Mouse (Mus musculus): ENCODE results near the gene Arhgap20.

Gene Arhgap20

DNA sequence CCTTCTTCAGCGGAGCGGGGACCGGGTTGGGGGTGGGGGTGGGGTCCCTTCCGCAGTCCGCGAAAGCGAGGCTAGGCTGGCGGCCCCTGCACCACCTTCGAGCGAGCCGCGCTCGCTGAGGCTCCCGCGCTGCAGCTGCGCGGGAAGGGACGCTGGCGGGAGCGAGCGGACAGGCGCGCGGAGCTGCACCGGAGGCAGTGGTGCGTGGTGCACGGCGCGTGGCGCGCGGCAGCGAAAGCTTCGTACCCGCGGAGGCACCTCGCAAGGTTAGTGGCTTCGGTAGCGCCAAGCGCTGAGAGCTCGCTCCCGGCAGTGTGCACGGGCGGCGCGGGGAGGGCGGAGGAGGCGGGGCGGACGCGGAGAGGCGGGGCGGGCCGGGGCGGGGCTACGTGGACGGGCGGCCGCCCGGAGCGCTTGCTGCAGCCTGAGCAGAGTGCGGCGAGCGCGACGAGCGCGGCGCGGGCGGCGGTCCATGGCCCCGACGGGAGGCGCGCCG, at the start of gene Arhgap20:
TSS of gene Arhgap20 (plus strand) at position 417 of the 496 bp plus-strand sequence.
- peak; percentile 58 to 73 for DNase-seq (ENCODE audit: low spot score in 2 of 2)

- DNase-seq (ENCODE audit: low spot score in 2 of 2), result no peak
Observed at GRCm38 (mm10) chr9:51718793-51719192, 46.3 kb upstream of the Arhgap20 start.

DNA sequence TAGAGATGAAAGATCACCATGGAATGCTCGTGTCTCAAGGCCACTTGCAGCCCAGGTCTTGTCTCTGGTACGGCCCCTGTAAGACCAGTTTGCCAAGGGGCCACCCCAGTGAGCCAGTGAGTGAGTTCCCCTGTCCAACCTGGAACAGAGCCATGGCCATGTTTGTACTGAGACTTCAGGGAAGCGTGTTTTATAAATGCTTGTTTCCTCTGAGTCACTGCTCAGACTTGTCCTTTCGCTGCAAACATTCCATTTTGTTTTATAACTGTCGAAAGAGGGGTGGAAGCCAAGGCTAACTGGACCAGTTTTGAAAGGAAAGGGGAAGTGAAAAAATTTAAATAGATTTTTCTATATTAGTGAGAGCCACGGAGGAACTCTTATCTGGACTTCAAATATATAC, 37.2 kb upstream of the Arhgap20 start:
- peak; percentile 73 to 74 for DNase-seq (ENCODE audit: low spot score in 2 of 2)

DNA sequence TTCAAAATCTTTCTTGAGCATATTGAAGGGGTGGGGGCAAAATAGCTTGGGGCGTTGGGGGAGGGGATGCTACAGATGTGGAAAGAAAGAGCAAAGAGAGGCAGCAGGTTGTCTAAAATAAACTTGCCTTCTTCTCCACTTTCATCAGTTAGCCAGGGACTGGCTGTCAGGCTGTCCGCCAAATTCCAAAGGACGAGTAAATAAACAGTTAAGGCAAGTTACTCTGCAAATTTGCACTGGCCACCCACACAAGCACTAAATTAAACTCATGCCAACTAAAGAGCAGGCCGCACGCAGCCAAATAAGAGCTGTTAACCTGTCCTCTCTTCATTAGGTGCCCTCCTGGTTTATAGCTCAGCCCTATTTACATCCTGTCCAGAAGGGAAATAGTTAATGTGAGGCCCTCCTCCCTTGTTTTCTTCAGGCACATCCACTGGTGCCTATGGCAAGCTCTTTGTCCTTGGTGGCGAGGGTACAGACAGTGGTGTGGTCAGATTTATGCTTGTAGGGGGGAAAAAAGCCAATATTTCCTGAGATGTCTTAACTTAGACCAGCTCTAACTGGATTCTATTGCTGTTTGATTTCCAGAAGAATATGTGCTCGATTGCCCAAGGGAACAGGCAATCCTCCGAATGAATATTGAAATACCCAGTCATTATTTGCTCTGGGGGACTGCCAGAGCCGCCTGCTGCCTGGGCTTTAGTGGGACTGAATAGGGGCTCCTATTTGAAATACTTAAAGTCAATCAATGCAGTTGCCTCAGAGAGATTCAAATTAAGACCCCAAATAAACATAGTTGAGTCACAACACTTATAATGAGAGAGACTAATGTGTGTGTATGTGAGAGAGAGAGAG, 29.7 kb upstream of the Arhgap20 start:
- DNase-seq (ENCODE audit: low spot score in 2 of 2), result no peak

- no peak for DNase-seq (ENCODE audit: low spot score in 2 of 2)
Observed at GRCm38 (mm10) chr9:51736750-51737368, 28.3 kb upstream of the Arhgap20 start.

- DNase-seq (ENCODE audit: low spot score in 2 of 2), result peak in 1 of 2 experiments; percentile 5
Observed at GRCm38 (mm10) chr9:51738349-51738748, 26.8 kb upstream of the Arhgap20 start.

- no peak for DNase-seq (ENCODE audit: low spot score in 2 of 2)
Observed at GRCm38 (mm10) chr9:51739826-51740225, 25.3 kb upstream of the Arhgap20 start.

DNA sequence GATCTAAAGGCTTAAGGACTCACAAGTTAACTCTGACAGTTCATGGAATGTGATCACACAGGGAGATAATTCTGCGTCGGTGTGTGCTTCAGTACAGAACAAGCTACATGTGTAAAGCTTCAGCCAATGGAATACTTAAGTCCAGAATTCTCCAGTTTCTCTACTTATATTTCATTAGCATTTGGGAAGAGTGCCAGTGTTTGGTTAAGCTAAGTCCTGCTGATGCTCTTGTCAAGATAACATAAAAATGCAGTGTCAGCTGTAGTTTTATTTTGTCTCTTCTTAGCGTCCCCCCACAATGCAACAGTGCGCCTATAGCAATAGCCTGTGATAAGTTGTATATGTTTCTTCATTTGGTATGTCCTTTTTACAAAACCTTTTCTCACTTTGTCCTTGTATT, 15.0 kb upstream of the Arhgap20 start:
- DNase-seq (ENCODE audit: low spot score in 2 of 2), result no peak

DNA sequence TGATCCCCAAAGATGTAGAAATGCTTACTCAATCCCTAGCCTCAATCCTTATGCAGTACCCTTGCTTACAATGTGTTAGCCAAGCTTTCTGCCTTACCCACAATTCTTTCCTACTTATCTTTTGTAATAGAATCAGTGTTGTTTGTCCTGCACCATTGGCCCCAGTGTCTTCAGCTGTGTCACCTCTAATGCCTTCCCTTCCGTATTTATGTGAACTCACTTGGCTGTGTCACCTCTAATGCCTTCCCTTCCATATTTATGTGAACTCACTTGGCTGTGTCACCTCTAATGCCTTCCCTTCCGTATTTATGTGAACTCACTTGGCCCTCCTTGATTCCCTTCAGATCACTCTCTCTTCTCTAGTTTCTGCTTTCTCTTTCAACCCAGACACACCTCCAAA, 4.1 kb upstream of the Arhgap20 start:
- DNase-seq (ENCODE audit: low spot score in 2 of 2), result no peak

DNA sequence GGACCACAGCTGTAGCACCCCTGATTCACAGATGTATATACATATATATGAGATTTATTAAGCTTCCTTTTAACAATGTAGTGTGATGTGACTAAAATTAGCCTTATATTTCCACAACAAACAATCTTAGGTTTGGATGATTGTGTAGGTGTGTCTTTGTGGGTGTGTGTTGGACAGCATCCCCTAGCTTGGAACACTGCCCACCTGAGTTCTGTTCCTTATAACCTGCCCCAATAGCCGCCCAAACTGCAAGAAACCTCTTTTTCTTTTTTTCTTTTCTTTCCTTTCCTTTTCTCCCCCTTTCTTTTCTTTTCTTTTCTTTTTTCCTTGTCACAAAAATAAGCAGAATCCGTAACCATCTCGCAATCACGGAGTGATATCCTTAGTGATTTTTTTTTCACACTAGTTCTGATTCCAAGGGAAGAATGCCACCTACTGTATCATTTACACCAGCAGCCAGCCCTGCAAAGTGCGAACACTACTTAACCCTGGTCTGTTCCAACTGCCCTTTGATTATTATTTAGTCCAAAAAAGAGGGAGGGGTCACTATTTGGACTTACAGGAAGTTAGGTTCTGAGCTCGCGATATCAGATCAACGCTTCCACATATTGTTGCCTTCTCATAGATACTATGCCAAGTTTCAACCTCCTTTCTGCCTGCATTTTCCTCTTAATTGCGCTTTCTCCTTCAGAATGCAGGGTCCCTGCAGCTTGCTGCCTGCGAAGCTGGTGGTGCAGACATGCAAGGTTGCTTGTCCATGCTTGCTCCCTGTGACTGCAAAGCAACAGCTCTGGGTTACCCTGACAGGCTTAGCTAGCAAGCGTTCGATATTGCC, 879 bp upstream of the Arhgap20 start:
- no peak for DNase-seq (ENCODE audit: low spot score in 2 of 2)

GRCm38 (mm10) chr9:51765417-51766174, 459 bp downstream of the Arhgap20 start:
- peak; percentile 7 to 23 for DNase-seq (ENCODE audit: low spot score in 2 of 2)

DNA sequence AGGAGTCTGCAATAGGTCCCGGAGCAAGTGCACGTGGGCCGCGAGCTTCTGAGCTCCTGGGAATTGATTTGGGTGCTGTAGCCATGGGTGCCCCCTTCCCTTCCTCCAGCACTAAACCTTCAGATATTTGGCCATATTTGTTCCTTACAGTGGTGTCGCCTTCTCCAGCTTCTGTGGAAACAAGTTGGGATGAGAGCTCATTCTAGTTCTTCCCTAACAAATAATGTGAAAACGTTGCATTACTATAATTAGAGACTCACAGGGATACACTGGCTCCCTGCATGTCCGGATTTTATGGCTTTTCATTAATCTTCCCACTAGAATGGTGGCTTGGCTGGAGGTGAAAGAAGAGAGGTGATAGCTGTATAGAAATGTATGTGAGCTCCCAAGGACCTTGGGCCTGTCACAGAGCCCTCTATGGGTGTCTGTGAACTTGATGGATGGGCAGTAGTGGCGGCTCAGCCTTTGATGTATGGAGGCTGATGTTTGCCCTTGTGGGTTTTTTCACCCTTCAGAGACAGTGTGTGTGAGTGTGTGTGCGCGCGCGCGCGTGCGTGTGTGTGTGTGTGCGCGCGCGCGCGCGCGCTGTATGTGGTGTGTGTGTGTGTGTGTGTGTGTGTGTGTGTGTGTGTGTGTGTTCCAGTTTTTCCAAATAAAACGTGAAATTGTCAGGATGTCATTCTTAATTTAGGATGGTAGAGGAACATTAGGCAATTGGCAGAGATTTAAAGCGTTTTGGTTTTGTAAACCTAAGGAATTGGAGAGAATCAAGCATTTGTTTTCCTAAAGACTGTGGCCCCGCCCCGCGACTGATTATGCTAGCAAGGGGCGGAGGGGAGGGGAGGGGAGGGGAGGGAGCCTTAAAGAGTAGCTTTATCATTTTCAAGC, 1.3 kb downstream of the Arhgap20 start:
- DNase-seq (ENCODE audit: low spot score in 2 of 2), result no peak

DNA sequence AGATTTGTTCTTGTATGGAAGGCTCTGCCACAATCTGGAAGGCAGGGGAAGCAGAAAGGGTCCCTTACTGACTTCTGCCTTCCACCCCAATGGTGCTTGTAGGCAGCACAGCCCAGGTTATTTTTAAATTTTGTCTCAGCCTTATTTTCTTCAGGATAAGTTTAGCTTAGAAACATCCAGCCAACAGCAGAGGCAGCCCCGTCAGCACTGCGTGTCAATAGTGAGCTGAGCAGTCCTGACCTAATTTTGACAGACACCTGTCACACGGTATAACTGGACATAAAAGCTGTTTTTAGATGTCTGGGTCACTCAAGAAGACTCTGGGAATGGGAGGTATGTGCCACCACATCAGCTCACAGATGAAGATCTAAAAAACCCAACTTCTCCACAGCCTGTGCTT, 9.1 kb downstream of the Arhgap20 start:
- no peak for DNase-seq (ENCODE audit: low spot score in 2 of 2)

DNA sequence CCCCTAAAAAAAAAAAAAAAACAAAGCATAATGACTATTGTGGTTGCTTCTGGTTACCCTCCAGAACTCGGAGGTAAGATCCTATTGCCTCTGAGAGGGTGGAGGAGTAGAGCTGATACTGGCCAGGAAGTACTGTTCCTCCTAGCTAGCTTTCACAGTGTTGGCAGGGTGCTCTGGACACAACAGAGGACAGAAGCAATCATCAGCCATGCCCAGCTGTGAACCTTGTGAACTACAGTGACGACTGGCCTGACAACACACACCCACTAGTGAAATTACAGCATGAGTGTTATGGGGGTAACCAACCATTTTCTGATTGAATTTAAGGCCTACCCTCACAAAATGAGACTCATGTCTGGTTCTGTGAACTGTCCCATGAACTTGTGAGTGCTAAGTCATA, 11.3 kb downstream of the Arhgap20 start:
- DNase-seq (ENCODE audit: low spot score in 2 of 2), result no peak

GRCm38 (mm10) chr9:51777180-51777579, 12.0 kb downstream of the Arhgap20 start:
- no peak for DNase-seq (ENCODE audit: low spot score in 2 of 2)

DNA sequence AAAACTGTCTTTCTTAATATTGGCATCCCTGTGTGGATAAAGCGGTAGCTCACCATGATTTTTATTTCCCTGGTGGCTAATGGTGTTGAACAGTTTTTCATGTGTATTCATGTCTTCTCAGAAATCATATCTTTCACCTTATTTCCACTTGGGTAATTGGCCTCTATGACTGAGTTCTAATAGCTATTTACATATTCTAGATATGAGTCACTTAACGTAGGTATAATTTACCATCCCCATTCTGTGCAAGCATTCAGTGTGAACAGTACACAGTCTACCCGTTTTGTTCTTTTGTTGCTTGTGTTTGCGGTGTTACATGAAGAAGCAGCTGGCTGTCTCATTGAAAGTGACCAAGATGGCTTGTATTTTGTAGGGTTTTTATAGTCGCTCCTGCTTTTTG, 14.1 kb downstream of the Arhgap20 start:
- DNase-seq (ENCODE audit: low spot score in 2 of 2), result no peak

DNA sequence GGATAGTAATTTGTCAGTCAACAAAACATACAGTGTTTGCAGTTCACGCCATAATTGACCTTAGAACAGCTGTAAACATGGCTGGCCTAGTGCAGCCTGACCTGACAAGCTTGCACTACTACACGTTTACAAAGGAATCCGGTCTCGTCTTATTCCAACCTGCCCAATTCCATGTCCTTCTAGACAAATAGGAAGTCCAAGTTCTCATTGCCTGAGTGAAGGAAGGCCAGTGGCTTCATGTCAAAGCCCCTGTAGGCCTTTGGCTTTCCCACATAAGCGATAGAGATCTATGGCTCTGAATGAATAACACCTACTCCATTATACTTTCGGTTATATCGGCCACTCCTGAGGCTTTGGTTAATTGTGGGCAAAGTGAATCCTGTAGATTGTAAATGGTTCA, 16.0 kb downstream of the Arhgap20 start:
- no peak for DNase-seq (ENCODE audit: low spot score in 2 of 2)

GRCm38 (mm10) chr9:51787380-51787779, 22.2 kb downstream of the Arhgap20 start:
- no peak for DNase-seq (ENCODE audit: low spot score in 2 of 2)

DNA sequence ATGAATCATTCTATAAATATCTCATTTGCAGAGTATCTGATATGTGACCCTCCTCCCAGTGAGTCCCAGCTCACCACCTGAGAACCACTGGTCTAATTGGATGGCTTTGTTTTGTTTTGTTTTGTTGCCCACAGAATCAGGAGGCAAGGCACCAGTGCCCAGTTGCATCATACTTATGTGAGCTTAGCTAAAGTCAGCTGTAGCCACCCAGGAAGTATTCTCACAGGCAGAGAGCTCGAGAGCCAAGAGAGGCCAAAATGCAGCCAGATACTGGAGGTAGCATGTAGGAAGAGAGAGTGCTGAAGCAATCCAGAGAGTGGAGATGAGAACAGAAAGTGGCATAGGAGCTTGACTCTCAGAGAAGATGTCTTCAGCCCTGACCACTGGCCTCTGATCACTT, 23.3 kb downstream of the Arhgap20 start:
- DNase-seq (ENCODE audit: low spot score in 2 of 2), result no peak

GRCm38 (mm10) chr9:51795206-51795605, 30.1 kb downstream of the Arhgap20 start:
- peak; percentile 5 to 62 for DNase-seq (ENCODE audit: low spot score in 2 of 2)

Measured in urinary bladder, postnatal 36 days (tissue).